Comparison of ENCODE assay signal across 12 mouse cellular contexts in genomic region chr15:82140355-82140754, GRCm38 (mm10). TPM values are rescaled to one million over a fixed set of nuclear protein-coding genes. Genes with fewer than 3 reads are reported as not detected.
DNase-seq lines count a peak whose midpoint lies in the region; ATAC-seq lines count a peak whose summit lies in the region.
"Had no signal": no experiment of that assay in that cellular context is flagged by ENCODE, and none has a peak within 500 bp of the region (broad histone marks: within the 10 kb centered on the region; RNA-seq: fewer than 3 reads in every experiment).

No protein-coding gene starts in this region.

- H3K4me3 ChIP-seq in heart, embryonic 10.5 days = no peak overlapping the region
- H3K4me3 ChIP-seq in midbrain, embryonic 10.5 days = no peak overlapping the region
- no peak overlapping the region for H3K4me3 ChIP-seq in midbrain, embryonic 11.5 days (ENCODE audit: low read depth, low read length)
- H3K4me3 ChIP-seq in liver, embryonic 12.5 days = no peak overlapping the region
- H3K4me3 ChIP-seq: embryonic facial prominence, embryonic 13.5 days had no signal

- H3K4me1 ChIP-seq in heart, embryonic 10.5 days = peaks cover 43% of the 10 kb centered on the region
- peaks cover 19% of the 10 kb centered on the region for H3K4me1 ChIP-seq in midbrain, embryonic 10.5 days
- peaks cover 5% of the 10 kb centered on the region; the same call in 1 of the 2 replicates for H3K4me1 ChIP-seq in midbrain, embryonic 11.5 days (ENCODE audit: control insufficient read depth, insufficient read depth, low read length)
- H3K4me1 ChIP-seq in liver, embryonic 12.5 days = peaks cover 34% of the 10 kb centered on the region

- ATAC-seq in midbrain, embryonic 11.5 days (ENCODE audit: low FRiP score) = no peak
- no peak for ATAC-seq in liver, embryonic 12.5 days
- ATAC-seq: activated CD4-positive, CD25-positive, alpha-beta regulatory T cell, adult 4 months had no signal

- H3K4me2 ChIP-seq in midbrain, embryonic 11.5 days = no peak overlapping the region
- no peak overlapping the region for H3K4me2 ChIP-seq in liver, embryonic 12.5 days
- H3K4me2 ChIP-seq: embryonic facial prominence, embryonic 13.5 days; hindbrain, embryonic 14.5 days had no signal

- 0 out of 2 replicates have a peak, but pooled peaks cover 7% of the 10 kb centered on the region for H3K36me3 ChIP-seq in heart, embryonic 10.5 days
- H3K36me3 ChIP-seq in midbrain, embryonic 10.5 days = peaks cover 24% of the 10 kb centered on the region
- no peaks in the 10 kb centered on the region; the same call in 1 of the 2 replicates for H3K36me3 ChIP-seq in midbrain, embryonic 11.5 days (ENCODE audit: control insufficient read depth, insufficient read depth, low read length)
- peaks cover 30% of the 10 kb centered on the region for H3K36me3 ChIP-seq in liver, embryonic 12.5 days

- DNase-seq in heart, embryonic 10.5 days (ENCODE audit: low spot score) = no peak
- DNase-seq in heart, postnatal 25 days (ENCODE audit: low spot score) = no peak
- no peak for DNase-seq in midbrain, embryonic 10.5 days (ENCODE audit: low spot score)
- DNase-seq in midbrain, embryonic 11.5 days (ENCODE audit: low spot score, missing footprints) = no peak
- peak; percentile 73 to 75 for DNase-seq in thymus, postnatal 10 days (ENCODE audit: low spot score in 2 of 2)
- no peak for DNase-seq in testis, postnatal 14 days (ENCODE audit: low spot score)
- no peak for DNase-seq in Muller cell, postnatal 12 days (ENCODE audit: inconsistent ontology term)
- DNase-seq: lung, adult 2 months had no signal

- intact Hi-C loops in heart, postnatal 25 days (cut with DNase I) = loop anchor here (1.0 kb wide), 1 partner anchor 25 kb away; no protein-coding TSS in a partner anchor

- H3K9me3 ChIP-seq in heart, embryonic 10.5 days = no peaks in the 10 kb centered on the region
- no peaks in the 10 kb centered on the region for H3K9me3 ChIP-seq in midbrain, embryonic 10.5 days (replicated peaks)
- no peaks in the 10 kb centered on the region for H3K9me3 ChIP-seq in midbrain, embryonic 11.5 days (ENCODE audit: control insufficient read depth, low read length)
- H3K9me3 ChIP-seq in liver, embryonic 12.5 days (replicated peaks) = no peaks in the 10 kb centered on the region
- H3K9me3 ChIP-seq: embryonic facial prominence, embryonic 13.5 days had no signal

- 50% methylated on average over 3 of the region's 3 CpGs for WGBS in heart, embryonic 10.5 days
- 83% methylated on average over 3 of the region's 3 CpGs for WGBS in midbrain, embryonic 10.5 days
- WGBS in midbrain, embryonic 11.5 days = 93% methylated on average over 3 of the region's 3 CpGs
- WGBS in liver, embryonic 12.5 days (ENCODE audit: insufficient replicate concordance) = 87% methylated on average over 3 of the region's 3 CpGs

- H3K27ac ChIP-seq in heart, embryonic 10.5 days = peak overlapping the region; percentile 79
- peak overlapping the region; percentile 63; the same call in 1 of the 2 replicates for H3K27ac ChIP-seq in midbrain, embryonic 10.5 days (replicated peaks)
- H3K27ac ChIP-seq in midbrain, embryonic 11.5 days (ENCODE audit: low read depth, low read length) = no peak overlapping the region
- peak overlapping the region; percentile 39; the same call in 1 of the 2 replicates for H3K27ac ChIP-seq in liver, embryonic 12.5 days
- H3K27ac ChIP-seq: embryonic facial prominence, embryonic 13.5 days; hindbrain, embryonic 14.5 days had no signal

- no peaks in the 10 kb centered on the region for H3K27me3 ChIP-seq in heart, embryonic 10.5 days (ENCODE audit: insufficient read depth, poor library complexity, severe bottlenecking)
- H3K27me3 ChIP-seq in midbrain, embryonic 10.5 days (ENCODE audit: low read depth, poor library complexity, severe bottlenecking) = no peaks in the 10 kb centered on the region
- no peaks in the 10 kb centered on the region for H3K27me3 ChIP-seq in midbrain, embryonic 11.5 days (ENCODE audit: control insufficient read depth, insufficient read depth, low read length)
- no peaks in the 10 kb centered on the region for H3K27me3 ChIP-seq in liver, embryonic 12.5 days (replicated peaks)
- H3K27me3 ChIP-seq: embryonic facial prominence, embryonic 13.5 days had no signal

- H3K9ac ChIP-seq in midbrain, embryonic 11.5 days (ENCODE audit: low read length) = no peak overlapping the region
- H3K9ac ChIP-seq in liver, embryonic 12.5 days = no peak overlapping the region; the same call in 1 of the 2 replicates
- H3K9ac ChIP-seq: embryonic facial prominence, embryonic 13.5 days; hindbrain, embryonic 14.5 days had no signal

RNA-seq across cellular contexts. Expression of gene Srebf2, which starts 6.6 kb away (rescaled TPM):
- 129 and 133 TPM in 2 replicates for polyA plus RNA-seq in heart, embryonic 10.5 days (2016; fragmentation: Nextera tagmentation; extraction: Ambion mirVana)
- 10 to 100 TPM; 20.5 to 21.8 TPM for total RNA-seq in heart, postnatal 25 days (2021)
- polyA plus RNA-seq in midbrain, embryonic 10.5 days (2016; fragmentation: Nextera tagmentation; extraction: Ambion mirVana) = 214 and 239 TPM in 2 replicates
- polyA plus RNA-seq in midbrain, embryonic 11.5 days (2014; fragmentation: Nextera tagmentation; extraction: Ambion mirVana) = 148 and 170 TPM in 2 replicates
- polyA plus RNA-seq in liver, embryonic 12.5 days (2016; fragmentation: Nextera tagmentation; extraction: Ambion mirVana) = 96.9 and 99.4 TPM in 2 replicates

RNA-seq across cellular contexts. Expression of gene Ccdc134, which starts 12.6 kb away (rescaled TPM):
- polyA plus RNA-seq in heart, embryonic 10.5 days (2016; fragmentation: Nextera tagmentation; extraction: Ambion mirVana) = 13.5 and 19.4 TPM in 2 replicates
- total RNA-seq in heart, postnatal 25 days (2021) = 1 to 10 TPM; 4.4 to 6.4 TPM
- polyA plus RNA-seq in midbrain, embryonic 10.5 days (2016; fragmentation: Nextera tagmentation; extraction: Ambion mirVana) = 23.0 and 25.6 TPM in 2 replicates
- polyA plus RNA-seq in midbrain, embryonic 11.5 days (2014; fragmentation: Nextera tagmentation; extraction: Ambion mirVana) = 17.2 and 18.5 TPM in 2 replicates
- polyA plus RNA-seq in liver, embryonic 12.5 days (2016; fragmentation: Nextera tagmentation; extraction: Ambion mirVana) = 12.2 TPM in 2 replicates

Comparison
In these comparisons a context has a peak if more than half of its experiments do, and no peak if none do; other contexts are left out.
1. DNase-seq: peak in thymus, postnatal 10 days (2 of 2); none in heart, embryonic 10.5 days (single experiment), heart, postnatal 25 days (single experiment), midbrain, embryonic 10.5 days (single experiment), midbrain, embryonic 11.5 days (single experiment), testis, postnatal 14 days (single experiment) and Muller cell, postnatal 12 days (single experiment).